ENCODE assay signal across 10 mouse cellular contexts in the genomic region with DNA sequence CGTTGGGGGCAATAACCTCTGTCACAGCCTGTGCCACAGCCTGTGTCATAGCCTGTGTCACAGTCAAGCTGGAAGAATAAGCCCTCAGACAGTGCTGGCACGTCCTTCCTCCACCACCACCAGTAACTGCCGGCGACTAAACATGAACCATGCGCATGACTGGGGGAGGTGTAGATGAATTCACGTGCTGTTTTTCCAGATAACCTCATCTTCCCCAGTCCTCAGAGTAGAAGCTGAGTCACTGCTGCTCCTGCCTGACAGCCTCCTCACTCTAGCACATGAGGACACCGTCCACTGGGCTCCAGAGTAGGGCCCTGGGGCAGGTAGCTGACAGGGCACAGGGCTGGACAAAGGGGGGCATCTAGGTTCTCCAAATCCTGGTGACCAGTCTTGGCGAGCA. TPM values are rescaled to one million over a fixed set of nuclear protein-coding genes. Genes with fewer than 3 reads are reported as not detected.
DNase-seq lines count a peak whose midpoint lies in the region; ATAC-seq and TF ChIP-seq lines count a peak whose summit lies in the region.
"Had no signal": no experiment of that assay in that cellular context is flagged by ENCODE, and none has a peak within 500 bp of the region (broad histone marks: within the 10 kb centered on the region; RNA-seq: fewer than 3 reads in every experiment).

No protein-coding gene starts in this region.

- H3K27ac ChIP-seq in hindbrain, postnatal 0 days = no peak overlapping the region
- no peak overlapping the region for H3K27ac ChIP-seq in hindbrain, embryonic 11.5 days (ENCODE audit: low read depth, low read length)
- peak overlapping the region; percentile 8; the same call in 1 of the 2 replicates for H3K27ac ChIP-seq in CH12.LX (ENCODE audit: insufficient read depth, low read depth)
- peak overlapping the region; percentile 39; the same call in 1 of the 2 replicates for H3K27ac ChIP-seq in liver, postnatal 0 days (ENCODE audit: low read depth)

- dilution Hi-C loops in CH12.LX (cut with MboI; ENCODE audit: extremely low pct_ligation_motif_present, extremely low pct_unique_long_range_greater_than_20kb, low sequenced_read_pairs) = no loop called here

- ATAC-seq in hindbrain, postnatal 0 days = peak; percentile 45; the same call in 1 of the 2 replicates
- no peak for ATAC-seq in hindbrain, embryonic 11.5 days (ENCODE audit: low FRiP score)
- ATAC-seq in liver, postnatal 0 days = peak; percentile 45

- no peaks in the 10 kb centered on the region for H3K36me3 ChIP-seq in hindbrain, postnatal 0 days (ENCODE audit: insufficient read depth, low read length)
- no peaks in the 10 kb centered on the region for H3K36me3 ChIP-seq in hindbrain, embryonic 11.5 days (ENCODE audit: control insufficient read depth, insufficient read depth, low read length)
- peaks cover 48 to 83% of the 10 kb centered on the region in 2 experiments for H3K36me3 ChIP-seq in CH12.LX (replicated peaks in 1 of 2; ENCODE audit: control insufficient read depth in 1 of 2, insufficient read depth in 1 of 2, low read length in 1 of 2)
- peaks cover 35% of the 10 kb centered on the region for H3K36me3 ChIP-seq in liver, postnatal 0 days (replicated peaks; ENCODE audit: insufficient read depth, low read length)

- no peaks in the 10 kb centered on the region for H3K27me3 ChIP-seq in hindbrain, postnatal 0 days (ENCODE audit: insufficient read depth, low read length)
- no peaks in the 10 kb centered on the region for H3K27me3 ChIP-seq in hindbrain, embryonic 11.5 days (ENCODE audit: control insufficient read depth, insufficient read depth, low read length)
- H3K27me3 ChIP-seq in CH12.LX (replicated peaks) = no peaks in the 10 kb centered on the region
- H3K27me3 ChIP-seq in liver, postnatal 0 days (ENCODE audit: insufficient read depth, low read length) = no peaks in the 10 kb centered on the region

- no peaks in the 10 kb centered on the region for H3K4me1 ChIP-seq in hindbrain, postnatal 0 days (ENCODE audit: insufficient read depth, low read length)
- H3K4me1 ChIP-seq in hindbrain, embryonic 11.5 days (replicated peaks; ENCODE audit: control insufficient read depth, insufficient read depth, low read length) = no peaks in the 10 kb centered on the region
- peaks cover 22 to 44% of the 10 kb centered on the region in 2 experiments for H3K4me1 ChIP-seq in CH12.LX (ENCODE audit: control insufficient read depth in 1 of 2, insufficient read depth in 2 of 2)
- H3K4me1 ChIP-seq in liver, postnatal 0 days (ENCODE audit: insufficient read depth) = peaks cover 19% of the 10 kb centered on the region

- TF ChIP-seq CTCF in hindbrain, postnatal 0 days (IDR thresholded peaks at IDR 0.05; ENCODE audit: low read depth) = no peak
- no peak for TF ChIP-seq CTCF in CH12.LX (conservative IDR thresholded peaks at IDR 0.05 in 1 of 2, IDR thresholded peaks at IDR 0.05 in 1 of 2; ENCODE audit: low read depth in 2 of 2, low read length in 2 of 2)
- no peak for TF ChIP-seq CTCF in liver, postnatal 0 days (IDR thresholded peaks at IDR 0.05; ENCODE audit: low read depth)

- TF ChIP-seq POLR2A in CH12.LX (IDR thresholded peaks at IDR 0.05; ENCODE audit: low read depth, low read length) = no peak

- TF ChIP-seq EP300 in CH12.LX (IDR thresholded peaks at IDR 0.05; ENCODE audit: low read length) = no peak
- TF ChIP-seq EP300 in liver, postnatal 0 days (IDR thresholded peaks at IDR 0.05; ENCODE audit: low read depth) = no peak

- H3K4me3 ChIP-seq in hindbrain, postnatal 0 days (ENCODE audit: low read length) = no peak overlapping the region
- no peak overlapping the region for H3K4me3 ChIP-seq in hindbrain, embryonic 11.5 days (ENCODE audit: low read depth, low read length)
- H3K4me3 ChIP-seq in CH12.LX (replicated peaks in 1 of 3; ENCODE audit: low read depth in 2 of 3, low read length in 2 of 3, poor library complexity in 1 of 3) = no peak overlapping the region
- H3K4me3 ChIP-seq in liver, postnatal 0 days (ENCODE audit: low read depth, low read length) = no peak overlapping the region

- no peak overlapping the region for H3K9ac ChIP-seq in hindbrain, postnatal 0 days (replicated peaks; ENCODE audit: low read length)
- H3K9ac ChIP-seq in hindbrain, embryonic 11.5 days (ENCODE audit: low read depth, low read length) = no peak overlapping the region
- no peak overlapping the region for H3K9ac ChIP-seq in CH12.LX (ENCODE audit: insufficient read depth, low read depth)
- H3K9ac ChIP-seq in liver, postnatal 0 days (replicated peaks) = peak overlapping the region; percentile 16; the same call in 1 of the 2 replicates

- DNase-seq in hindbrain, postnatal 0 days (ENCODE audit: low spot score) = no peak
- no peak for DNase-seq in hindbrain, embryonic 11.5 days (ENCODE audit: low spot score)
- DNase-seq in CH12.LX (ENCODE audit: extremely low read depth) = peak; percentile 48
- DNase-seq in c-Kit-positive CD71-positive TER-119-positive erythroid progenitor cells, embryonic 14.5 days (ENCODE audit: low spot score) = peak; percentile 51
- no peak for DNase-seq in liver, postnatal 0 days
- DNase-seq in cerebellum, postnatal 4 days (ENCODE audit: low spot score in 2 of 2) = no peak
- no peak for DNase-seq in thymus, postnatal 4 days
- no peak for DNase-seq in cerebellum, postnatal 25 days
- DNase-seq: gastrocnemius, postnatal 10 days; lung, postnatal 14 days had no signal

- H3K4me2 ChIP-seq in hindbrain, postnatal 0 days (ENCODE audit: low read depth, low read length) = no peak overlapping the region
- H3K4me2 ChIP-seq in hindbrain, embryonic 11.5 days (replicated peaks; ENCODE audit: low read depth, low read length) = no peak overlapping the region
- no peak overlapping the region for H3K4me2 ChIP-seq in CH12.LX (ENCODE audit: insufficient read depth, low read depth, poor library complexity, severe bottlenecking)
- no peak overlapping the region for H3K4me2 ChIP-seq in liver, postnatal 0 days (ENCODE audit: low read depth, low read length)

- in situ Hi-C loops in CH12.LX (cut with MboI; ENCODE audit: low pct_ligation_motif_present, low pct_unique_long_range_greater_than_20kb, low sequenced_read_pairs) = no loop called here

- no peaks in the 10 kb centered on the region for H3K79me2 ChIP-seq in CH12.LX (replicated peaks; ENCODE audit: control insufficient read depth, extremely low read depth, insufficient read depth, poor library complexity, severe bottlenecking)

- H3K9me3 ChIP-seq in hindbrain, postnatal 0 days (ENCODE audit: low read length) = no peaks in the 10 kb centered on the region
- H3K9me3 ChIP-seq in hindbrain, embryonic 11.5 days (ENCODE audit: control insufficient read depth, low read length) = no peaks in the 10 kb centered on the region
- H3K9me3 ChIP-seq in CH12.LX (replicated peaks; ENCODE audit: low read length) = no peaks in the 10 kb centered on the region
- H3K9me3 ChIP-seq in liver, postnatal 0 days (ENCODE audit: low read length) = no peaks in the 10 kb centered on the region

- no peak for TF ChIP-seq RAD21 in CH12.LX (IDR thresholded peaks at IDR 0.05; ENCODE audit: low read depth, low read length)

- 81% methylated on average over 8 of the region's 8 CpGs for whole genome bisulfite sequencing in hindbrain, postnatal 0 days
- 84% methylated on average over 8 of the region's 8 CpGs for WGBS in hindbrain, embryonic 11.5 days
- 46% methylated on average over 8 of the region's 8 CpGs for WGBS in liver, postnatal 0 days (ENCODE audit: insufficient replicate concordance)

TF ChIP-seq in CH12.LX, 34 proteins besides CTCF, POLR2A, EP300 and RAD21:
- TF ChIP-seq ETS1 (conservative IDR thresholded peaks at IDR 0.05; ENCODE audit: low read depth, low read length) = peak; percentile 67
- TF ChIP-seq CHD2 (IDR thresholded peaks at IDR 0.05; ENCODE audit: low read length) = no peak
- TF ChIP-seq BHLHE40 (IDR thresholded peaks at IDR 0.05; ENCODE audit: low read depth, low read length) = peak; percentile 82
- TF ChIP-seq PAX5 (IDR thresholded peaks at IDR 0.05; ENCODE audit: low read length) = no peak
- TF ChIP-seq MAZ (IDR thresholded peaks at IDR 0.05; ENCODE audit: low read depth, low read length) = no peak
- TF ChIP-seq UBTF (IDR thresholded peaks at IDR 0.05; ENCODE audit: low read depth, low read length) = no peak
- no peak for TF ChIP-seq GABPA (IDR thresholded peaks at IDR 0.05; ENCODE audit: insufficient replicate concordance, low read depth, low read length)
- no peak for TF ChIP-seq POLR2AphosphoS2 (IDR thresholded peaks at IDR 0.05; ENCODE audit: low read depth, low read length)
- no peak for TF ChIP-seq MEF2A (IDR thresholded peaks at IDR 0.05; ENCODE audit: borderline replicate concordance, low read depth, low read length)
- no peak for TF ChIP-seq KAT2A (IDR thresholded peaks at IDR 0.05; ENCODE audit: insufficient replicate concordance, low read length)
TF ChIP-seq in CH12.LX: peak in this region for 2.

RNA-seq across cellular contexts. Expression of a gene that starts 24.6 kb away (rescaled TPM):
- total RNA-seq in hindbrain, postnatal 0 days (2014; rRNA removed) = 7.3 and 36.8 TPM in 2 replicates
- polyA plus RNA-seq in hindbrain, postnatal 0 days (2015; fragmentation: Nextera tagmentation; extraction: Ambion mirVana) = 2.5 and 2.9 TPM in 2 replicates
- 1.6 and 1.8 TPM in 2 replicates for polyA plus RNA-seq in hindbrain, embryonic 11.5 days (2014; fragmentation: Nextera tagmentation; extraction: Ambion mirVana)
- total RNA-seq in CH12.LX (2012; rRNA removed) (14.9 and 16.7 TPM in 2 replicates), CH12.LX (2014; rRNA removed) (10.7 and 11.4 TPM in 2 replicates)
- polyA plus RNA-seq in CH12.LX (2012; ENCODE audit: insufficient read length, low read depth) = 18.8 and 21.6 TPM in 2 replicates
- polyA plus RNA-seq in liver, postnatal 0 days (2015; fragmentation: Nextera tagmentation; extraction: Ambion mirVana) = 7.2 and 9.4 TPM in 2 replicates

RNA-seq across cellular contexts. Expression of a gene that starts 27.3 kb away (rescaled TPM):
- 32.8 and 35.3 TPM in 2 replicates for total RNA-seq in hindbrain, postnatal 0 days (2014; rRNA removed)
- 7.8 and 8.6 TPM in 2 replicates for polyA plus RNA-seq in hindbrain, postnatal 0 days (2015; fragmentation: Nextera tagmentation; extraction: Ambion mirVana)
- 10.6 and 15.2 TPM in 2 replicates for polyA plus RNA-seq in hindbrain, embryonic 11.5 days (2014; fragmentation: Nextera tagmentation; extraction: Ambion mirVana)
- total RNA-seq in CH12.LX (2012; rRNA removed) (9.7 and 10.8 TPM in 2 replicates), CH12.LX (2014; rRNA removed) (8.2 and 9.8 TPM in 2 replicates)
- polyA plus RNA-seq in CH12.LX (2012; ENCODE audit: insufficient read length, low read depth) = 9.4 and 9.6 TPM in 2 replicates
- 6.6 and 7.0 TPM in 2 replicates for polyA plus RNA-seq in liver, postnatal 0 days (2015; fragmentation: Nextera tagmentation; extraction: Ambion mirVana)

Comparison
In these comparisons a context has a peak if more than half of its experiments do, and no peak if none do; other contexts are left out.
1. DNase-seq: peak in CH12.LX (single experiment) and c-Kit-positive CD71-positive TER-119-positive erythroid progenitor cells, embryonic 14.5 days (single experiment); none in hindbrain, postnatal 0 days (single experiment), hindbrain, embryonic 11.5 days (single experiment), liver, postnatal 0 days (single experiment), cerebellum, postnatal 4 days (0 of 2), thymus, postnatal 4 days (single experiment) and cerebellum, postnatal 25 days (0 of 2).
2. H3K27ac ChIP-seq: peak in CH12.LX (single experiment) and liver, postnatal 0 days (single experiment); none in hindbrain, postnatal 0 days (single experiment) and hindbrain, embryonic 11.5 days (single experiment).